ENCODE assay signal across 28 mouse cellular contexts in the genomic region with DNA sequence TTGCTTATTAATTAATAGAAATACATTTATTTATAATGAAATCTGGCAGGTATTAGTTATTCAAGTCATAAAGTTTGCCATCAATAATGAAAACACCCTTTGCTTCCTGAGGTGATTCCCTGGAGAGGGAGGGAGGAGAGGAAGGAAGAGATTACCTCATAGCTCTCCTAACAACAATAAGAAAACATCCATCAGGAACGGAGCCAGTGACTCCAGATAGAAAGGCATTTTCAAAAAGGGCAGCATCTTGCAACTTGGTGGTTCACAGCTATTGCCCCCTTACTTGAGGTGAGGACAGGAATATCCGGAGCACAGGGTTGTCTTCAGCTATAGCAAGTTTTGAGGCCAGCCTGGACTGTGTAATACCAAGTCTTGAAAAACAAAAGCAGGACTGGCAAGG. TPM values are rescaled to one million over a fixed set of nuclear protein-coding genes. Genes with fewer than 3 reads are reported as not detected.
DNase-seq lines count a peak whose midpoint lies in the region; ATAC-seq and TF ChIP-seq lines count a peak whose summit lies in the region.
"Had no signal": no experiment of that assay in that cellular context is flagged by ENCODE, and none has a peak within 500 bp of the region (broad histone marks: within the 10 kb centered on the region; RNA-seq: fewer than 3 reads in every experiment).

No protein-coding gene starts in this region.

- no peak for TF ChIP-seq EP300 in heart, adult 2 months (IDR thresholded peaks at IDR 0.05; ENCODE audit: insufficient read depth, low read depth, low read length)

- peaks cover 10% of the 10 kb centered on the region for H3K4me1 ChIP-seq in heart, adult 2 months (ENCODE audit: control insufficient read depth, insufficient read depth, low read length)
- 0 out of 2 replicates have a peak, but pooled peaks cover 3% of the 10 kb centered on the region for H3K4me1 ChIP-seq in heart, embryonic 11.5 days (ENCODE audit: control insufficient read depth, insufficient read depth, low read length)
- no peaks in the 10 kb centered on the region for H3K4me1 ChIP-seq in kidney, postnatal 0 days (replicated peaks; ENCODE audit: insufficient read depth, low read length)
- 0 out of 2 replicates have a peak, but pooled peaks cover 2% of the 10 kb centered on the region for H3K4me1 ChIP-seq in kidney, embryonic 14.5 days (ENCODE audit: control insufficient read depth, insufficient read depth, low read length)
- no peaks in the 10 kb centered on the region for H3K4me1 ChIP-seq in heart, embryonic 15.5 days (replicated peaks)
- H3K4me1 ChIP-seq: embryonic facial prominence, embryonic 13.5 days; forebrain, embryonic 10.5 days; limb, embryonic 12.5 days; liver, embryonic 15.5 days; stomach, embryonic 15.5 days had no signal

- no peaks in the 10 kb centered on the region for H3K27me3 ChIP-seq in heart, adult 2 months (ENCODE audit: control insufficient read depth, insufficient read depth, low read length)
- no peaks in the 10 kb centered on the region for H3K27me3 ChIP-seq in heart, embryonic 11.5 days (ENCODE audit: control insufficient read depth, insufficient read depth, low read length)
- H3K27me3 ChIP-seq in kidney, postnatal 0 days (ENCODE audit: insufficient read depth, low read length), result no peaks in the 10 kb centered on the region
- H3K27me3 ChIP-seq in kidney, embryonic 14.5 days (ENCODE audit: control insufficient read depth, insufficient read depth, low read length), result no peaks in the 10 kb centered on the region
- no peaks in the 10 kb centered on the region for H3K27me3 ChIP-seq in heart, embryonic 15.5 days
- H3K27me3 ChIP-seq: embryonic facial prominence, embryonic 13.5 days; forebrain, embryonic 15.5 days; hindbrain, embryonic 15.5 days; limb, embryonic 12.5 days; liver, embryonic 15.5 days; midbrain, embryonic 15.5 days; neural tube, embryonic 15.5 days; stomach, embryonic 15.5 days had no signal

- peak; percentile 26; the same call in 1 of the 2 replicates for TF ChIP-seq POLR2A in heart, adult 2 months (IDR thresholded peaks at IDR 0.05; ENCODE audit: insufficient read depth, low read depth, low read length)

- 41% methylated on average over 2 of the region's 2 CpGs for WGBS in heart, adult 2 months
- WGBS in heart, embryonic 11.5 days (ENCODE audit: insufficient replicate concordance), result 49% methylated on average over 2 of the region's 2 CpGs
- WGBS in kidney, postnatal 0 days, result 74% methylated on average over 2 of the region's 2 CpGs
- WGBS in kidney, embryonic 14.5 days, result 79% methylated on average over 2 of the region's 2 CpGs
- WGBS in heart, embryonic 15.5 days, result 54% methylated on average over 2 of the region's 2 CpGs

- no peak for TF ChIP-seq CTCF in heart, adult 2 months (IDR thresholded peaks at IDR 0.05)
- TF ChIP-seq CTCF in kidney, postnatal 0 days (IDR thresholded peaks at IDR 0.05; ENCODE audit: low read depth), result no peak

- peak; percentile 17 to 32 for DNase-seq in heart, adult 2 months
- DNase-seq in kidney, postnatal 0 days (ENCODE audit: low spot score), result peak; percentile 17
- DNase-seq in heart, postnatal 10 days, result peak; percentile 19 to 20
- DNase-seq in thymus, postnatal 10 days (ENCODE audit: low spot score in 2 of 2), result no peak
- DNase-seq in spleen, adult 12 weeks (ENCODE audit: low spot score), result no peak
- DNase-seq: adrenal gland, adult 2 months; B cell, adult 2 months; cerebellum, adult 11 months; cerebellum, adult 9-11 months; lung, embryonic 14.5 days; lung, postnatal 14 days; retina, postnatal 1 day; right cerebral cortex, postnatal 14 days; thymus, postnatal 14 days had no signal

- H3K9me3 ChIP-seq in heart, embryonic 11.5 days (replicated peaks; ENCODE audit: control insufficient read depth, low read length), result no peaks in the 10 kb centered on the region
- no peaks in the 10 kb centered on the region for H3K9me3 ChIP-seq in kidney, postnatal 0 days (replicated peaks; ENCODE audit: low read length)
- H3K9me3 ChIP-seq in kidney, embryonic 14.5 days (ENCODE audit: control insufficient read depth, low read length), result no peaks in the 10 kb centered on the region
- no peaks in the 10 kb centered on the region for H3K9me3 ChIP-seq in heart, embryonic 15.5 days (replicated peaks)
- H3K9me3 ChIP-seq: embryonic facial prominence, embryonic 13.5 days; forebrain, embryonic 10.5 days; forebrain, embryonic 15.5 days; hindbrain, embryonic 10.5 days; hindbrain, embryonic 15.5 days; limb, embryonic 12.5 days; liver, embryonic 15.5 days; midbrain, embryonic 15.5 days; neural tube, embryonic 15.5 days; stomach, embryonic 15.5 days had no signal

- no peak for ATAC-seq in heart, embryonic 11.5 days (replicated peaks; ENCODE audit: insufficient number of reproducible peaks, low FRiP score, low TSS enrichment)
- no peak for ATAC-seq in kidney, postnatal 0 days (replicated peaks; ENCODE audit: low FRiP score, low read depth)
- ATAC-seq in kidney, embryonic 14.5 days (ENCODE audit: low FRiP score, low TSS enrichment), result no peak
- ATAC-seq in heart, embryonic 15.5 days (replicated peaks; ENCODE audit: insufficient number of reproducible peaks, insufficient read depth, low FRiP score, low read depth), result no peak
- ATAC-seq: activated CD4-positive, CD25-positive, alpha-beta regulatory T cell, adult 4 months; forebrain, embryonic 15.5 days; midbrain, embryonic 15.5 days had no signal

- intact Hi-C loops in heart, adult 2 months (cut with DNase I), result loop anchor here (5.0 kb wide), 1 partner anchor 41 kb away; no protein-coding TSS in a partner anchor
- intact Hi-C loops in heart, postnatal 10 days (cut with DNase I), result loop anchor here (5.0 kb wide), 1 partner anchor 39 kb away; a partner anchor contains a TSS

- H3K27ac ChIP-seq in heart, adult 2 months, result peak overlapping the region; percentile 71
- no peak overlapping the region for H3K27ac ChIP-seq in heart, embryonic 11.5 days (ENCODE audit: low read depth, low read length)
- H3K27ac ChIP-seq in kidney, postnatal 0 days, result no peak overlapping the region
- no peak overlapping the region for H3K27ac ChIP-seq in kidney, embryonic 14.5 days (ENCODE audit: low read depth, low read length)
- H3K27ac ChIP-seq in heart, embryonic 15.5 days, result peak overlapping the region; percentile 51; the same call in 1 of the 2 replicates
- H3K27ac ChIP-seq: embryonic facial prominence, embryonic 13.5 days; forebrain, embryonic 10.5 days; forebrain, embryonic 15.5 days; hindbrain, embryonic 10.5 days; hindbrain, embryonic 15.5 days; limb, embryonic 12.5 days; liver, embryonic 15.5 days; midbrain, embryonic 15.5 days; neural tube, embryonic 15.5 days; stomach, embryonic 15.5 days had no signal

- no peak overlapping the region for H3K4me3 ChIP-seq in heart, adult 2 months
- no peak overlapping the region for H3K4me3 ChIP-seq in heart, embryonic 11.5 days (ENCODE audit: low read depth, low read length)
- no peak overlapping the region for H3K4me3 ChIP-seq in kidney, postnatal 0 days (replicated peaks; ENCODE audit: low read depth, low read length)
- no peak overlapping the region for H3K4me3 ChIP-seq in kidney, embryonic 14.5 days (ENCODE audit: low read length)
- no peak overlapping the region for H3K4me3 ChIP-seq in heart, embryonic 15.5 days
- H3K4me3 ChIP-seq: embryonic facial prominence, embryonic 13.5 days; forebrain, embryonic 10.5 days; forebrain, embryonic 15.5 days; hindbrain, embryonic 10.5 days; hindbrain, embryonic 15.5 days; limb, embryonic 12.5 days; liver, embryonic 15.5 days; midbrain, embryonic 15.5 days; neural tube, embryonic 15.5 days; stomach, embryonic 15.5 days had no signal

- no peak overlapping the region for H3K9ac ChIP-seq in heart, adult 2 months (ENCODE audit: low read depth, low read length)
- H3K9ac ChIP-seq in heart, embryonic 11.5 days (ENCODE audit: low read depth, low read length), result no peak overlapping the region
- H3K9ac ChIP-seq in kidney, postnatal 0 days (ENCODE audit: low read depth, low read length), result no peak overlapping the region
- H3K9ac ChIP-seq in kidney, embryonic 14.5 days (ENCODE audit: low read depth, low read length), result no peak overlapping the region
- no peak overlapping the region for H3K9ac ChIP-seq in heart, embryonic 15.5 days
- H3K9ac ChIP-seq: embryonic facial prominence, embryonic 13.5 days; forebrain, embryonic 15.5 days; hindbrain, embryonic 15.5 days; limb, embryonic 12.5 days; liver, embryonic 15.5 days; lung, embryonic 14.5 days; midbrain, embryonic 15.5 days; neural tube, embryonic 15.5 days; stomach, embryonic 15.5 days had no signal

- peaks cover 4% of the 10 kb centered on the region; the same call in 1 of the 2 replicates for H3K79me2 ChIP-seq in heart, adult 2 months (replicated peaks; ENCODE audit: control insufficient read depth, insufficient read depth, low read length)

- H3K36me3 ChIP-seq in heart, adult 2 months (ENCODE audit: control insufficient read depth, insufficient read depth, low read length), result peaks cover 13% of the 10 kb centered on the region
- H3K36me3 ChIP-seq in heart, embryonic 11.5 days (ENCODE audit: control insufficient read depth, insufficient read depth, low read length), result no peaks in the 10 kb centered on the region
- no peaks in the 10 kb centered on the region for H3K36me3 ChIP-seq in kidney, postnatal 0 days (ENCODE audit: insufficient read depth, low read length)
- H3K36me3 ChIP-seq in kidney, embryonic 14.5 days (ENCODE audit: control insufficient read depth, insufficient read depth, low read length), result no peaks in the 10 kb centered on the region
- H3K36me3 ChIP-seq in heart, embryonic 15.5 days, result no peaks in the 10 kb centered on the region
- H3K36me3 ChIP-seq: hindbrain, embryonic 15.5 days; liver, embryonic 15.5 days; midbrain, embryonic 15.5 days; neural tube, embryonic 15.5 days; stomach, embryonic 15.5 days had no signal

- H3K4me2 ChIP-seq in heart, embryonic 11.5 days, result no peak overlapping the region
- H3K4me2 ChIP-seq in kidney, postnatal 0 days (ENCODE audit: low read length), result no peak overlapping the region
- H3K4me2 ChIP-seq in kidney, embryonic 14.5 days (replicated peaks; ENCODE audit: low read depth, low read length), result no peak overlapping the region
- H3K4me2 ChIP-seq in heart, embryonic 15.5 days, result no peak overlapping the region
- H3K4me2 ChIP-seq: embryonic facial prominence, embryonic 13.5 days; forebrain, embryonic 15.5 days; hindbrain, embryonic 15.5 days; limb, embryonic 12.5 days; liver, embryonic 15.5 days; lung, embryonic 14.5 days; midbrain, embryonic 15.5 days; neural tube, embryonic 15.5 days; stomach, embryonic 15.5 days had no signal

RNA-seq across cellular contexts. Expression of a gene that starts 40.9 kb away (rescaled TPM):
- 10 to 100 TPM; 49.5 to 53.2 TPM for total RNA-seq in heart, adult 2 months (2021)
- 26.6 and 31.8 TPM in 2 replicates for polyA plus RNA-seq in heart, adult 2 months (2012; rRNA removed)
- polyA plus RNA-seq in heart, embryonic 11.5 days (2014; fragmentation: Nextera tagmentation; extraction: Ambion mirVana), result 30.3 and 35.2 TPM in 2 replicates
- 104 TPM in 2 replicates for polyA plus RNA-seq in kidney, postnatal 0 days (2015; fragmentation: Nextera tagmentation; extraction: Ambion mirVana)
- 69.3 and 71.2 TPM in 2 replicates for polyA plus RNA-seq in kidney, embryonic 14.5 days (2014; fragmentation: Nextera tagmentation; extraction: Ambion mirVana)
- 39.6 and 42.8 TPM in 2 replicates for polyA plus RNA-seq in heart, embryonic 15.5 days (2015; fragmentation: Nextera tagmentation; extraction: Ambion mirVana)
- total RNA-seq in heart, postnatal 10 days (2021), result 10 to 100 TPM; 48.8 to 56.2 TPM

Comparison
In these comparisons a context has a peak if more than half of its experiments do, and no peak if none do; other contexts are left out.
1. H3K27ac ChIP-seq: peak in heart, adult 2 months (single experiment) and heart, embryonic 15.5 days (single experiment); none in heart, embryonic 11.5 days (single experiment), kidney, postnatal 0 days (single experiment) and kidney, embryonic 14.5 days (single experiment).
2. DNase-seq: peak in heart, adult 2 months (2 of 2), kidney, postnatal 0 days (single experiment) and heart, postnatal 10 days (2 of 2); none in thymus, postnatal 10 days (0 of 2) and spleen, adult 12 weeks (single experiment).